Mouse (Mus musculus) layer of hippocampus, postnatal 25 days (tissue): ENCODE measurements around the gene Ankrd33. TPM values are rescaled to one million over a fixed set of nuclear protein-coding genes. Genes with fewer than 3 reads are reported as not detected.

Experiments used
- DNase-seq, 2 experiments: peaks; one replicate each; pipeline ENCODE4 v3.0.0; 2022; ENCODE audit warnings: mixed read lengths in 2 of 2, low spot score in 1 of 2; ENCODE audit errors: extremely low spot score in 1 of 2
- total RNA-seq, 2 experiments: library from RNA; stranded (reverse); gene quantifications; 2 replicates each; pipeline ENCODE4 v1.2.3; 2021

Ankrd33 gene
- total RNA-seq, 2 experiments from 2014 or later, result not detected

DNA sequence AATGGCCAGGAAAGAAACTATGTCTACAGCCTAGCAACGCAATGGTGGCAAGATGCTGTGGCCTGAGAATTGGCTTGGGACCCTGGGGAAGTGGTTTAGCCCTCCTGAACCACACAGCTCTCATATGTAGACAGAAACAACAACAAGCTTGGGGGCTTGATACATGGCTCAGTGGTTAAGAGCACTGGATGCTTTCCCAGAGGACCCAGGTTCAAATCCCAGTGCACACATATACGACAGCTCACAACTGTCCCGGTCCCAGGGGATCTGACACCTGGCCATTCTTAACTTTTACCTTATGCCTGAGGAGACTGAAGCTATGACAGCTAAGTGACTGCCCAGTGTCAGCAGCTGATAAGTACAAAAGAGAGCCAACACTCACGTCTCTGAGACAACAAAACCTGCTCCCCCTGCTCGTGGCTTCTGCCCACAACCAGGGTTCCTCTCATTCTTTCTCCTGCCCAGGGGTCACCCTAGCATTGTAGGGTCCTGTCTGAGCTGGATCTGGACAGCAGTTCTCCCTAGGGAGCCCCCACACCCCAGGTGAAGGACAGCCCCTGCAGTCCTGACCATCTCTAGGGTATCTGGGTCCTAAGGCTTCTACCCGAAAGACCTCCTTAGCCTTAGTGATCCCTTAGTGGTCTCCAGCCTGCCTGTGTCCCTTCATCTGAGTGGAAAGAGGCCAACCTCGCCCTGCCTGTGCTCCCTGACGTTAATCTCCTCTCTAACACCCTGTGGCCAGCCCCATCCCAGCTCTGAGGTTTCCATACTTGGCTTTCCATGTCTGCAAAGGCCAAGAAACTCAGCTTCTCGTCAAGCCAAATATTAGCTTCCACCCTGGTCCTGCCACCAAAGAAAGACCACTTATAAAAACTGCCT is 6.1 kb downstream of the Ankrd33 start:
- DNase-seq, result no peak

- no peak for DNase-seq
Observed at GRCm38 (mm10) chr15:101122290-101122589, 6.7 kb downstream of the Ankrd33 start.

- DNase-seq, result no peak
Observed at GRCm38 (mm10) chr15:101123202-101123601, 7.6 kb downstream of the Ankrd33 start.

DNA sequence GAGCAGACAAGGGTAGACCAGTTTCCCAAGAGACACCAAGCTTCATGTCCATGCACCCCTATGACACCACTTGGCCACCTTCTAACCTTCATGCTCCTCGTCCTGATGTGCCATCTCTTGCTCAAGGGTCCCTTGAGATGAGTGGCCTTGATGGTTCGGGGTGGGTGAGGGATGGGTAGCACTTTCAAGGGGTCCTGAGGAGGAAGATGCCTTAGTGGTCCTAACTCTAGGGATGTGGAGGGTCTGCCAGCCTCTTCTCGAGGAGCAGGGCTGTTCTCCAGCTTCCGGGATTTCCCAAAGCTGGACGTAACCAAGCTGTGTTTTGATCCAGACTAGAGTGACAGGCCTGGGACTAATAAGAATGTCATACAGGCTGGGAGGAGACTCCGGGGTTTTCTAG is 10.0 kb downstream of the Ankrd33 start:
- no peak for DNase-seq

DNA sequence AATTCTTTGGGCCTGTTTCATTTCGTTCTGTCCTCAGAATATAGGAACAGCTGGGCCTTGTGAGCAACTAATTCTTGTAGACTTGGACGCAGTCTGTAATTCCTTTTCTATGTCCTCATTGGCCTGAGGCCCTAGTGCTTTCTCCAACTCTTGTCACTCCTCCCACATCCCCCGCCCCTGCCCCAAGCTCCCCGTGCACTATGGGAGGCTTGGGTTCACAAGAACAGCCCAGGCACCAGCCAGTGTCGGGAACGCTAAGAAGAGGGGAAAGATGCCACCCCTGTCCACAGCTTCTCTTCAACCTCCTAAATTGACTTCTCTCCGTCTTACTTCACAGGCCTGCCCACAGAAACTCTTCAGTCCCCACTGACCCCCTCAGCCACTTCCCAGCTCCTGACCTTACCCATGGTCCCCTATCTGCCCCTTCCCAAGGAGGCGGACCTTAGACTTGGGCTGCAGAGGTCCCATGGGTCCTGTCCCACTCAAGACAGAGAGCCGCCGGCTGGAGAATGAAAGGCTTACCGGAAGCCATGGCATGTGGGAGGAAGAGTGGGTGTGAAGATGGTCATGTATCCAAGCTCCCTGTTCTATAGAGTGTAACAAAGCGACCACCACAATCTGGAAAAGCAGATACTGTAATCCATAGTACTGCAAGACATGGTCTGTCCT is 11.5 kb downstream of the Ankrd33 start:
- DNase-seq, result no peak

GRCm38 (mm10) chr15:101128181-101129089 is 12.9 kb downstream of the Ankrd33 start, which contains the start of gene Acvrl1:
Acvrl1 (plus strand) TSS chr15:101128522.
- DNase-seq, result no peak

DNA sequence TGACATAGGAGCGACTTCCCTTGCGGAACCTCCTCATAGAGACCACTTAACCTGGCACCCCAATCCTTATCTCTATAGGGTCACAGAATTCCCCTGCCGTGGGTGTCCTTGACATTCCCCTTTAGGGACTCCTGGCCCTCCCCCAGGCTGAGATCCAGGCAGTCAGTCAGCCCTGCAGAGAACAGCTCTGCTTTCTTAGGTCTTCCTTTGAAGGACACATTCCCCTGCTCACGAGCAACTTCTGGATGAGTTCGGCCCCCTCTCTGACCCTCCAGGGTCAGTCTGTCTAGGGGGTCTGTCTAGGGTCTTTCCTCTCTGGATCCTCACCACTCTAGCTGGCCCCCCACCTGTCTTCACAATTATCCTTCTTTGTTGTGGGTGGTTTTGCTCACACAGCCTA is 13.9 kb downstream of the Ankrd33 start:
- DNase-seq, result no peak

DNA sequence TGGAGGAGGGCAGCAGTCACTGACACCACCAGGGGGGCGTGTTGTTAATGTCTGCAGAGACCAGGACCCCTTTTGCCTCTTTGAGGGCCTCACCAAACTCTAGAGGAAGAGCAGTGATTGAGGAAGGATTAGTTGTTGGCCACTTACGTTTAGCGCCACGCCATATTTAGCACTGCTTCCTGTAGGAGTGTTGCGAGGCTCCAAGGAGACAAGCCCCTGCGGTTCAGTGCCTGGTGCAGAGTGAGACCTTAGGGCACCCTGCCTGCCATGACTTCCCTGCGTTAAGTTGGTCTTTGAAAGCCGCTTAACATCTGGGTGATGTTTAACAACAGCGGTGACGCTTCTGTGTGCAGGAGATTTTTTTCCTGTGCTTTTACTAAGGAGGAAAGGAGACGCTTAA is 15.9 kb downstream of the Ankrd33 start:
- DNase-seq, result no peak

GRCm38 (mm10) chr15:101132041-101132440 is 16.5 kb downstream of the Ankrd33 start:
- DNase-seq, result no peak

DNA sequence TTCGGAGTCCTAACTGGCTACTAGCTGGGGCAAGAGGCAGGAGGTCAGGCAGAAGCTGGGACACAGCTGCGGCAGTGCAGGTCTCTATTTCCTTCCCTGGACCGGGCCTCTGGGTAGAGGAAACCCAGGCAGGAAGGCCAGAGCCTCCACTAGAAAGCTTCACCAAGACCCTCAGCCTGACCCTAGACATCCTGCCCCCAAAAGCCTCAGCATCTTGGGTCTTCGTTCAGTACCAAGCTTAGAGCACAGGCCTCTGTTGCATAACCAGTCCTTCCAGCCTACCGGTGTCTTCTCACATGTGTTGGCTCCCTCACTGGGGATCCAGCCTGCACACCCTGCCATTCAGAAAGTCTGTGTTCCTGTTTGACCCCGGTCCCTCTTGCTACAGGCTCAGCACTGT is 17.2 kb downstream of the Ankrd33 start:
- no peak for DNase-seq

GRCm38 (mm10) chr15:101133993-101134704 is 18.6 kb downstream of the Ankrd33 start:
- no peak for DNase-seq

DNA sequence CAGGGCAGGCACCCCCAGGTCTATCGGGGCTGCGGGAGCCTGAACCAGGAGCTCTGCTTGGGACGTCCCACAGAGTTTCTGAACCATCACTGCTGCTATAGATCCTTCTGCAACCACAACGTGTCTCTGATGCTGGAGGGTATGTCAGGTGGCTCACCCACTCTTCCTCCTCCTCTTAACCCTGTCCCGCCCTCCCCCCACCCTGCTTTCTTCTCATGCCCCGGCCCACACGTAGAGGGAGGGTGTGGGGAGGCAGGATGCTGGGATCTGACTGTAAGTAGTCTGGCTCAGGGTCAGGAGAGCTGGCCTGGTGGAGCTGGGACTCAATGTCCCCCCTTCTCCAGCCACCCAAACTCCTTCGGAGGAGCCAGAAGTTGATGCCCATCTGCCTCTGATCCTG is 19.9 kb downstream of the Ankrd33 start:
- DNase-seq, result no peak

DNA sequence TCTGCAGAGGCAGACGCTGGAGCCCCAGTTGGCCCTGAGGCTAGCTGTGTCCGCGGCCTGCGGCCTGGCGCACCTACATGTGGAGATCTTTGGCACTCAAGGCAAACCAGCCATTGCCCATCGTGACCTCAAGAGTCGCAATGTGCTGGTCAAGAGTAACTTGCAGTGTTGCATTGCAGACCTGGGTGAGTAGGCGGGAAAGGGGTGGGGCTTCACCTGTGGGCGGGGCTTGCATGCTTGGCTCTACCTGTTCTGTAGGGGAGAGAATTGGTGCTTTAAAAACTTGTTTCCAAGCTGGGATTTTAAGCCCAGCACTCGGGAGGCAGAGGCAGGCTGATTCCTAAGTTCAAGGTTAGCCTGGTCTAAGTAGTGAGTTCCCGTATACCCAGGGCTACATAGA is 21.9 kb downstream of the Ankrd33 start:
- DNase-seq, result no peak

DNA sequence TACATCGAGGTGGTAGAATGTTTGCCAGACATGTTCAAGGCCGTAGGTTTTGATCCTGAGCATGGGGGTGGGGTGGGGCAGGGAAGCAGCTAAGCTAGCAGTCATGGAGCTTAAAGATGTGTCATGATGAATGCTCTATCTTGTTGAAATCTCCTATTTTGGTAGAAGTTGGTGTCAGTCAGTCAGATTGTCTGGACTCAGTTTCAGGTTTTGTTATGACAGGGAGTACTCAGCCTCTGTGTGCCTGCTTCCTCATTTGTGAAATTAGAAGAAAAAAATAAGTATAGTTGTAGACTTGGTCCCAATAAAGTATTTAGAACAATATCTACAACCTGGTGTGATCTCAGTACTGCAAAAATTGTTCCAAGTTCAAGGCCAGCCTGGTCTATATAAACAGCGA is 23.1 kb downstream of the Ankrd33 start:
- no peak for DNase-seq

DNA sequence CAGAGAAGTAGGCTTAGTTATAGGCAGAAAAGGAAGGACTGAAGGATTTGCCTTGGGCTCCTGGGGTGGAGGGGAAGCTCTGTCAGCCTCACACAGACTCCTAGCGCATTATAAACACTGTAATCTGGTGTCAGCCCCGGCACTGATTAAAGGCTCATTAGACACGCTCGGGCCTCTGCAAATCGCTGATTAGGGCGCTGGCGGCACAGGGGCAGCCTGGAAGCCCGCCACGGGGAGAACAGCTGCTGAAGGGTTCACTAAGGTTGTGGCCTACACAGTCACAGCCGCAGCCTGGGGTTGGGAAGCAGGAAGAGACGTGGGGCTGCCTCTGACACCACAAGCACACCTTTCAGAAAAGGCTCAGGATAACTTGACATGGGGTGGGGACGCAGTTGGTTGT is 24.3 kb downstream of the Ankrd33 start:
- DNase-seq, result no peak

DNA sequence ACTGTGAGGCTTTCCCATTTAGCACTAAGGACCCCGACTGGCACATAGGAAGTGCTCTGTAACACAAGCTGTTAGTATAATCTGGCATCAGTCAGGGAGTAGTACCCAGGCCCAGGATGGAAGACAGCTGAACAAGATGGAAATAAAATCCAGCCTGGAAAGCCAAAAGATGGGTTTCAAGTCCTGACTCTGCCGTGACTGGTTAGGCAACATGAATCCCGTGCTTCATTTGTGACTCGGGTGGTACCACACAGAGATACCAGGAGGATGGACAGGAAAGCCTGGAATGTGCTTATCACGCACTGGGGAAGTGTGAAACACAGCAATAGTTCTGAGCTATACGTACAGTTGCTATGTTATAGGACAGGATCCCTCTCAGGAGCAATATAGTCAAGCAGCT is 25.0 kb downstream of the Ankrd33 start:
- DNase-seq, result no peak

GRCm38 (mm10) chr15:101141061-101141541 is 25.5 kb downstream of the Ankrd33 start:
- no peak for DNase-seq

GRCm38 (mm10) chr15:101142672-101143071 is 27.1 kb downstream of the Ankrd33 start:
- DNase-seq, result no peak

- DNase-seq, result no peak
Observed at GRCm38 (mm10) chr15:101143494-101143893, 27.9 kb downstream of the Ankrd33 start.

- no peak for DNase-seq
Observed at GRCm38 (mm10) chr15:101144176-101144575, 28.6 kb downstream of the Ankrd33 start.
